Mouse (Mus musculus) myocyte (in vitro differentiated cells): ENCODE measurements around the gene Setd5.

Experiments used
- POLR2A ChIP-seq: IDR thresholded peaks from one replicate; pipeline ENCODE4 v1.6.1; 2011; ENCODE audit warnings: low read depth, mild to moderate bottlenecking, control low read depth, moderate library complexity; ENCODE audit not compliant: insufficient read length
- POLR2AphosphoS2 ChIP-seq: IDR thresholded peaks from one replicate; pipeline ENCODE4 v1.6.1; 2011; ENCODE audit warnings: low read depth, control low read depth; ENCODE audit not compliant: insufficient read length
- TCF12 ChIP-seq: IDR thresholded peaks from one replicate; pipeline ENCODE4 v1.6.1; 2011; ENCODE audit warnings: mild to moderate bottlenecking, control low read depth; ENCODE audit not compliant: poor library complexity, insufficient read depth, severe bottlenecking

GRCm38 (mm10) chr6:113179195-113179733, 102.1 kb downstream of the Setd5 start:
- TF ChIP-seq POLR2A = no peak
- no peak for TF ChIP-seq POLR2AphosphoS2
- no peak for TF ChIP-seq TCF12
